In genomic region chr1:60745664-60746063, GRCm38 (mm10) we compare ENCODE assay signal across 10 mouse cellular contexts. TPM values are rescaled to one million over a fixed set of nuclear protein-coding genes. Genes with fewer than 3 reads are reported as not detected.
DNase-seq lines count a peak whose midpoint lies in the region; ATAC-seq and TF ChIP-seq lines count a peak whose summit lies in the region.
"Had no signal": no experiment of that assay in that cellular context is flagged by ENCODE, and none has a peak within 500 bp of the region (broad histone marks: within the 10 kb centered on the region; RNA-seq: fewer than 3 reads in every experiment).

No protein-coding gene starts in this region.

- H3K27ac ChIP-seq in forebrain, embryonic 15.5 days (replicated peaks) = no peak overlapping the region
- H3K27ac ChIP-seq: embryonic facial prominence, embryonic 13.5 days had no signal

- no peaks in the 10 kb centered on the region for H3K36me3 ChIP-seq in forebrain, embryonic 15.5 days
- H3K36me3 ChIP-seq: embryonic facial prominence, embryonic 13.5 days had no signal

- intact Hi-C loops in left cerebral cortex, postnatal 4 days (cut with DNase I) = no loop called here
- intact Hi-C loops in heart, postnatal 10 days (cut with DNase I) = no loop called here

- ATAC-seq in megakaryocyte, adult 5-6 weeks (ENCODE audit: poor library complexity, severe bottlenecking) = peak; percentile 53
- ATAC-seq in forebrain, embryonic 15.5 days (replicated peaks) = no peak
- ATAC-seq: Patski had no signal

- DNase-seq in left cerebral cortex, adult 18-20 months (ENCODE audit: low spot score in 2 of 2) = peak; percentile 25 to 34
- DNase-seq in left cerebral cortex, postnatal 4 days = no peak
- peak; percentile 14 for DNase-seq in brain, embryonic 14.5 days (ENCODE audit: low read depth)
- DNase-seq in heart, postnatal 10 days = peak; percentile 51 to 53
- no peak for DNase-seq in layer of hippocampus, adult 9-11 months
- no peak for DNase-seq in cerebellum, adult 8-10 months

- H3K9ac ChIP-seq in forebrain, embryonic 15.5 days (replicated peaks) = no peak overlapping the region
- H3K9ac ChIP-seq: embryonic facial prominence, embryonic 13.5 days had no signal

- no peaks in the 10 kb centered on the region for H3K27me3 ChIP-seq in forebrain, embryonic 15.5 days
- H3K27me3 ChIP-seq: embryonic facial prominence, embryonic 13.5 days had no signal

- H3K4me1 ChIP-seq in forebrain, embryonic 15.5 days = no peaks in the 10 kb centered on the region
- H3K4me1 ChIP-seq: embryonic facial prominence, embryonic 13.5 days had no signal

- H3K4me2 ChIP-seq in forebrain, embryonic 15.5 days (replicated peaks) = no peak overlapping the region
- H3K4me2 ChIP-seq: embryonic facial prominence, embryonic 13.5 days had no signal

- TF ChIP-seq POLR2A in brain, embryonic 14.5 days (IDR thresholded peaks at IDR 0.05; ENCODE audit: borderline replicate concordance, extremely low read depth, insufficient read depth, insufficient read length, poor library complexity, severe bottlenecking) = no peak

- H3K9me3 ChIP-seq in forebrain, embryonic 15.5 days = no peaks in the 10 kb centered on the region
- H3K9me3 ChIP-seq: embryonic facial prominence, embryonic 13.5 days had no signal

- WGBS in forebrain, embryonic 15.5 days = 73% methylated on average over 7 of the region's 7 CpGs

- H3K4me3 ChIP-seq in forebrain, embryonic 15.5 days = no peak overlapping the region
- H3K4me3 ChIP-seq: embryonic facial prominence, embryonic 13.5 days had no signal

- TF ChIP-seq CTCF in brain, embryonic 14.5 days (IDR thresholded peaks at IDR 0.05; ENCODE audit: borderline replicate concordance, extremely low read depth, insufficient read depth, insufficient read length) = no peak

RNA-seq across cellular contexts. Expression of gene Cd28, which starts 29.1 kb away (rescaled TPM):
- total RNA-seq in left cerebral cortex, adult 18-20 months (2021) = under 1 TPM; 0.23 to 0.44 TPM
- under 1 TPM in 1 of 2 experiments, not detected in 1; 0.12 TPM for total RNA-seq in left cerebral cortex, postnatal 4 days (2021)
- polyA plus RNA-seq in brain, embryonic 14.5 days (2012; rRNA removed) = 0.08 and 0.14 TPM in 2 replicates
- total RNA-seq in heart, postnatal 10 days (2021) = 1 to 10 TPM; 2.4 to 2.7 TPM
- 2.3 and 2.5 TPM in 2 replicates for total RNA-seq in megakaryocyte, adult 5-6 weeks (2015)
- 2.1 and 2.3 TPM in 2 replicates for total RNA-seq in megakaryocyte, adult 5-6 weeks (2017)
- 0.10 and 0.11 TPM in 2 replicates for polyA plus RNA-seq in forebrain, embryonic 15.5 days (2015; fragmentation: Nextera tagmentation; extraction: Ambion mirVana)
- polyA plus RNA-seq: Patski had no signal

Comparison
In these comparisons a context has a peak if more than half of its experiments do, and no peak if none do; other contexts are left out.
1. DNase-seq: peak in left cerebral cortex, adult 18-20 months (2 of 2), brain, embryonic 14.5 days (single experiment) and heart, postnatal 10 days (2 of 2); none in left cerebral cortex, postnatal 4 days (single experiment), layer of hippocampus, adult 9-11 months (single experiment) and cerebellum, adult 8-10 months (single experiment).